Mouse (Mus musculus): Measurements from ENCODE around the gene Prcd.

- TF ChIP-seq CTCF (IDR thresholded peaks at IDR 0.05) (no peak), EP300 (IDR thresholded peaks at IDR 0.05) (no peak)
These were observed 5.8 kb downstream of the Prcd start for GRCm38 (mm10) chr11:116659027-116659621.
